Mouse (Mus musculus): ENCODE data around the gene Lhpp. TPM values are rescaled to one million over a fixed set of nuclear protein-coding genes. Genes with fewer than 3 reads are reported as not detected.
"Not testable (repeated sequence)": the region's sequence is repeated elsewhere in the genome, so short reads cannot be mapped to it uniquely, and the experiment has no call there.

Gene Lhpp
- polyA plus RNA-seq, 1 experiment, result 4.7 TPM

DNA sequence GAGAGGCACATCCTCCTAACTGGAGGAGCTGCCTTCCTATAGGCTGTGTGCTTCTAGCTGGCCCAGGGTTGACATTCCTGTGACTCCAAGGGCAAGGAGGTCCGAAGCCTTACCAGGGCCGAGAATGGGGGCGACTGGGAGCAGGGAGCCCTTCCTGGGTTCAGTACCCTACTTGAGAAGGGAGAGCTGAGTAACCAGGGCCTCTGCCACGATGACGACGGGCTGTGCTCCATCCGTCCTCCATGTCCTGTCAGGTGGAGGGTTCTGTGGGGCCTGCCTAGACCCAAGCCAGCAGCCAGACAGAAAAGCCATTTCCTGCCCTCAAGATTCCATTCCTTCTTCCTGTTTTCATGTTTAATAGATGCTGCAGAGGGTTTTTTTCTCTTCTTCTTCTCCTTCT is 49.2 kb downstream of the Lhpp start:
- no peaks in the 10 kb centered on the region for H3K79me2 ChIP-seq (ENCODE audit: control insufficient read depth, insufficient read depth)
- H3K4me3 ChIP-seq, result no peak overlapping the region
- no peak overlapping the region for H3ac ChIP-seq (ENCODE audit: control insufficient read depth, insufficient read length)
- H3K36me3 ChIP-seq (ENCODE audit: control insufficient read depth, insufficient read depth), result no peaks in the 10 kb centered on the region
- H3K4me2 ChIP-seq (ENCODE audit: low read depth), result no peak overlapping the region
- TF ChIP-seq TCF3 (IDR thresholded peaks at IDR 0.05; ENCODE audit: insufficient read length, low read depth) (no peak), TCF12 (IDR thresholded peaks at IDR 0.05; ENCODE audit: insufficient read depth, poor library complexity, severe bottlenecking) (no peak), MYOD1 (IDR thresholded peaks at IDR 0.05; ENCODE audit: control insufficient read depth in 1 of 3, insufficient read length in 2 of 3, low read depth in 2 of 3) (no peak), POLR2A (IDR thresholded peaks at IDR 0.05; ENCODE audit: insufficient read length, low read depth) (no peak), SRF (IDR thresholded peaks at IDR 0.05; ENCODE audit: control insufficient read depth, insufficient read length, low read depth) (no peak)
- H3K27me3 ChIP-seq (ENCODE audit: control insufficient read depth, insufficient read depth, insufficient read length), result no peaks in the 10 kb centered on the region

DNA sequence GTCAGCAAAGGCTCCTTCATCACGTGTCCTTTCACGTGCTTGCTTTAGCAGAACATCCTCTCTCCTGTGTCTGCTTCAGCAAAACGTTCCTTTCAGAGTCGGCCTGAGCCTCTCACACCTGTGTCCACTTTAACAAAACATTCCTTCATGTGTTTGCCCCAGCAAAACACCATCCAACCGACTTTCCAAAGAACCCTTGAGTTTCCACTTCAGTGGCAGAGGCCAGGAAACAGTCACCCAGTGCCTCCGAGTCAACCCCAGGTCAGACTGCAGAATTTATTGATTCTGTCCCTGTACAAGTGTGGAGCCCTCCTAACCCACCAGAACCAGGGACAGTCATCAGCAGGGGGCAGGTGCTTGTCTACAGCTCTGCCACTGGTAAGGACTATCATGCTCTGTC is 52.4 kb downstream of the Lhpp start:
- not testable (repeated sequence) for H3K4me2 ChIP-seq (ENCODE audit: low read depth); H3K27me3 ChIP-seq (ENCODE audit: control insufficient read depth, insufficient read depth, insufficient read length); H3K36me3 ChIP-seq (ENCODE audit: control insufficient read depth, insufficient read depth); H3K4me3 ChIP-seq; H3K79me2 ChIP-seq (ENCODE audit: control insufficient read depth, insufficient read depth); H3ac ChIP-seq (ENCODE audit: control insufficient read depth, insufficient read length)

DNA sequence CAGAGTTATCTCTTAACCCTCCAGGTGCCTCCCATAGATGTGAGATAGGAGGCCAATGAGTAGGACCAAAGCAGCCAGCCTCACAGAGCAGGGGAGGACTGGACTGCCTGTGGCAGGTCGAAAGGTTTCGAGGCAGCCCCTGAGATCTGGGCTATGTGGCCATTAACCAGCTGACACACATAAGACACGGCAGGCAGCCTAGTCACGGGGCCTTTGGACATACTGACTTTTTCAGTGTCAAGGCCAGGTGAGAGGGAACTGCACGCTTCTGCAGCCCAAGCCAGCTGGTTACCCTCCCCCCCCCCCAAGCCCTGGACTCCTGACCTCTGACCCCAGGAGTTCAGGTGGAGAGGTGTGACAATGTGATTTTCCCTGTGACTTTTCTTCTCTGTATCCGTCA is 54.4 kb downstream of the Lhpp start:
- no peak overlapping the region for H3K4me2 ChIP-seq (ENCODE audit: low read depth)
- H3ac ChIP-seq (ENCODE audit: control insufficient read depth, insufficient read length), result no peak overlapping the region
- TF ChIP-seq CEBPB (IDR thresholded peaks at IDR 0.05; ENCODE audit: insufficient read depth, poor library complexity, severe bottlenecking) (no peak), POLR2A (IDR thresholded peaks at IDR 0.05; ENCODE audit: insufficient read length, low read depth) (no peak), SRF (IDR thresholded peaks at IDR 0.05; ENCODE audit: control insufficient read depth, insufficient read length, low read depth) (no peak)
- H3K27me3 ChIP-seq (ENCODE audit: control insufficient read depth, insufficient read depth, insufficient read length), result no peaks in the 10 kb centered on the region
- H3K4me3 ChIP-seq, result no peak overlapping the region
- no peaks in the 10 kb centered on the region for H3K36me3 ChIP-seq (ENCODE audit: control insufficient read depth, insufficient read depth)
- H3K79me2 ChIP-seq (ENCODE audit: control insufficient read depth, insufficient read depth), result no peaks in the 10 kb centered on the region

DNA sequence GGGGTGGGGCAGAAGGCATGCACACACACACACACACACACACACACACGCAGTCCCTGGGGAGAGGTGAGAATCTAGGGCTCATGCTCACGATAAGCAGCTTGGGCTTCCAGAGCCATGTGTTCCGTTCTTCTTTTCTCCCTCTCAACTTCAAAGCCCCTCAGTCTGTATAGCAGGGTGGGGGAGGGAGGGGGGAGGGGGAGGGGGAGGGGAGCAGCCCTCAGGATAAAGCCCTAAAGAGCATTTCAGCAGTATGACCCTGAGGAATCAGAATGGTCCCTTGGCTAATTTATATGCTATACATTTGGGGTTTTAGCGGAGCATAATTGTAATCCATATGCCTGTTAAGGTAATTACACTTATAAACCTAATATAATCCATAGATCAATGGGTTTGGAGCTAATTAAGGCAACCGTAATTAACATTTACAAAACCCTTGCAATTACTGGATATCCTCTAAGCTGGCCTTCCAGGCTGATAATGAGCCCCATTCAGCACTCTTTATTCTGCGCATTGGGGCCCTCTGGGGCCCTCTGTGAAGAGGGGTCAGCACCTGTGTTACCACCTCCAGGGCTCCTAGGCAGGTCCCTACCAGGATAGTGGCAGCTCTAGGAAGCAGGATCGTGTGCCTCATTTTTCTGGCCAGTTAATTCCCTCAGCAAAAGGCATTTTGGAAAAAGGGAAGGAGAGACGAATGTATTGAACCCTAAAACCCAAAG is 55.4 kb downstream of the Lhpp start:
- no peaks in the 10 kb centered on the region for H3K79me2 ChIP-seq (ENCODE audit: control insufficient read depth, insufficient read depth)
- no peak overlapping the region for H3K4me2 ChIP-seq (ENCODE audit: low read depth)
- no peak for TF ChIP-seq MAX (IDR thresholded peaks at IDR 0.05; ENCODE audit: low read depth)
- H3ac ChIP-seq (ENCODE audit: control insufficient read depth, insufficient read length), result no peak overlapping the region
- no peak overlapping the region for H3K4me3 ChIP-seq
- no peaks in the 10 kb centered on the region for H3K27me3 ChIP-seq (ENCODE audit: control insufficient read depth, insufficient read depth, insufficient read length)
- H3K36me3 ChIP-seq (ENCODE audit: control insufficient read depth, insufficient read depth), result no peaks in the 10 kb centered on the region

DNA sequence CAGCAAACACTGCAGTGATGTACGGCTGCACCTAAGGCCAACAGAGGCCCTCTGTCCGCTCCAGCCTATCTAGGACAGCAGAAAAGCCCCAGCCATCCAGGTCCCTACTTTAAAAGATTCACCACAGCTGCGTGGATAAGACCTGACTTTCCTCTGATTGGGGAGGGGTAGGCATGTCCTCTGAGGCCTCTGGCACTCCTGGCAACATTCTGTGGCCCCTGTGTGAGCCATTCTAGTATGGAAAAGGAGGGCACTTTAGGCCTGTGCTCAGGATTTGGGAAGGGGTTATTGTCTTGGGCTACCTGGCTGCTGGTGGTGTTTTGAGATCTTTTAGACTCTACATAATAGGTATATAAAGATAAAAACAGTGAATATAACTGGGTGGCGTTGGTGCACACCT is 56.1 kb downstream of the Lhpp start:
- Histone ChIP-seq H3K4me3 (no peak overlapping the region), H3K79me2 (ENCODE audit: control insufficient read depth, insufficient read depth) (no peaks in the 10 kb centered on the region), H3K36me3 (ENCODE audit: control insufficient read depth, insufficient read depth) (no peaks in the 10 kb centered on the region), H3ac (ENCODE audit: control insufficient read depth, insufficient read length) (no peak overlapping the region), H3K4me2 (ENCODE audit: low read depth) (no peak overlapping the region), H3K27me3 (ENCODE audit: control insufficient read depth, insufficient read depth, insufficient read length) (no peaks in the 10 kb centered on the region)
- TF ChIP-seq TCF3 (IDR thresholded peaks at IDR 0.05; ENCODE audit: insufficient read length, low read depth), result no peak
- TF ChIP-seq SRF (IDR thresholded peaks at IDR 0.05; ENCODE audit: control insufficient read depth, insufficient read length, low read depth), result no peak

DNA sequence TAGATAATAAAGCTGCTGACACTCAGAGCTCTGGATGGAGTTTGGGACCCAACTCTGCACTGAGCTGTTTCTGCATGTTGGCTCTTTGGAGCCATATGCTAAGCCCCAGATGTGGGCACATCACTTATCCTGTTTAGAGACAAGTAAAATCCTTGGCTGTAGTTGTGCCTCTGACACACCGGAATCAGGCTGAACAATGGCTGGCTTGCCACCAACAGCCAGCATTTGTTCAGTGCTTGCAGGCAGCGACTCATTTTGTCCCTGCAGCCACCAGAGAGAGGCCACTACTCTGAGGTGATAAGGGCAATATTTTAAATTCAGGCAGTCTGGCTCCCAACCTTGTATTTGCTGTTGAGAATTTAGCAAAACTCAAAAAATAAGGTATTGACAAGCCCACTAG is 58.2 kb downstream of the Lhpp start:
- Histone ChIP-seq H3K27me3 (ENCODE audit: control insufficient read depth, insufficient read depth, insufficient read length) (no peaks in the 10 kb centered on the region), H3K4me3 (no peak overlapping the region), H3K36me3 (ENCODE audit: control insufficient read depth, insufficient read depth) (no peaks in the 10 kb centered on the region), H3K4me2 (ENCODE audit: low read depth) (no peak overlapping the region), H3K79me2 (ENCODE audit: control insufficient read depth, insufficient read depth) (no peaks in the 10 kb centered on the region), H3ac (ENCODE audit: control insufficient read depth, insufficient read length) (no peak overlapping the region)
- no peak for TF ChIP-seq MYOG (IDR thresholded peaks at IDR 0.05; ENCODE audit: control insufficient read depth in 1 of 3, insufficient read depth in 1 of 3, insufficient read length in 2 of 3, low read depth in 2 of 3)

DNA sequence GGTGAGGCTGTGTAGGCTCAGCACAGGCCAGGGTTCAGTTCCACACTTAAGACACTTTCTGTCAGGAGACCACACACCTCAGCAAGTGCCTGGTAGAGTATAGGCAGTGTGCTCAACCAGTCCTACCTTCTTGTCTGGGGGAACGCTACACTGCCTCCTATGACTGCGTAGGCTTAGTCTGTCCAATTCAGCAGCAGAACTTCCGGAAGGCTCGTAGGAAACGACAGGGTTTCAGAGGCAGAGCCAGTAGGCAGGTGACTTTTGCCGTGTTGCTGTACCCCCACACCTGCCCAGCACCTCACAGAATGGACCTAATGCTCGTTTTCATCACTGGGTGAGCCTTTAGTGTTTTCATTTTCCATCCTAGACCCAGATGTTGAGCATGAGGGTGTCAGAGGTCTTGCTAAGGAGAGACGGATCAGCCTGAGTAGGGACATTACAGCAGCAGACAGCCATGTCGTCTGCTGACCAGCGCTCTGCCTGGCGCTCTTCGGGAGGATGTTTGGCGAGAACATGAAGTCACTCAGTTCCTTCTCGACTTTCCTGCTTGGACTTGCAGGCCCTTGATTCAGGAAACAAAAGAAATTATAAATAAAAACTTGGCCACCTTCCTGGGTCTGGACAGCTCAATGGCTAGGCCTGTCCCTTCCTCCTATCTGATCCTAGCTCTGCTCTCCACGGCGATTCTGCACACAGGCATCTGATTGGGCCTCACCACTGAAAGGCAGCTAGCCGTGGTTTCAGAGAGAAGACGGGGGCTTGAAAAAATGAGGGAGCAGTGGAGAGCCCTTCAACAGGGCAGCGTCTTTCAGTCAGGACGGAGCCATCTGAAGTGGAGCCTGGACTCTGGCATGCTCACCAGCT is 59.8 kb downstream of the Lhpp start:
- no peak for TF ChIP-seq MYOG (IDR thresholded peaks at IDR 0.05; ENCODE audit: control insufficient read depth in 1 of 3, insufficient read depth in 1 of 3, insufficient read length in 2 of 3, low read depth in 2 of 3)
- TF ChIP-seq TCF12 (IDR thresholded peaks at IDR 0.05; ENCODE audit: insufficient read depth, poor library complexity, severe bottlenecking), result no peak
- no peak for TF ChIP-seq CEBPB (IDR thresholded peaks at IDR 0.05; ENCODE audit: insufficient read depth, poor library complexity, severe bottlenecking)
- no peak for TF ChIP-seq REST (IDR thresholded peaks at IDR 0.05; ENCODE audit: insufficient read depth, insufficient read length)
- TF ChIP-seq SRF (IDR thresholded peaks at IDR 0.05; ENCODE audit: control insufficient read depth, insufficient read length, low read depth), result no peak
- no peak for TF ChIP-seq POLR2AphosphoS2 (IDR thresholded peaks at IDR 0.05; ENCODE audit: insufficient read length, low read depth)
- no peak for TF ChIP-seq MAX (IDR thresholded peaks at IDR 0.05; ENCODE audit: low read depth)
- TF ChIP-seq USF1 (IDR thresholded peaks at IDR 0.05; ENCODE audit: low read depth), result no peak
- no peak for TF ChIP-seq TCF3 (IDR thresholded peaks at IDR 0.05; ENCODE audit: insufficient read length, low read depth)
- TF ChIP-seq MYOD1 (IDR thresholded peaks at IDR 0.05; ENCODE audit: control insufficient read depth in 1 of 3, insufficient read length in 2 of 3, low read depth in 2 of 3), result no peak
- no peak for TF ChIP-seq POLR2A (IDR thresholded peaks at IDR 0.05; ENCODE audit: insufficient read length, low read depth)
- no peak for TF ChIP-seq E2F4 (IDR thresholded peaks at IDR 0.05; ENCODE audit: insufficient read depth)
- Histone ChIP-seq H3K27me3 (ENCODE audit: control insufficient read depth, insufficient read depth, insufficient read length) (no peaks in the 10 kb centered on the region), H3K4me2 (ENCODE audit: low read depth) (no peak overlapping the region), H3K36me3 (ENCODE audit: control insufficient read depth, insufficient read depth) (no peaks in the 10 kb centered on the region), H3ac (ENCODE audit: control insufficient read depth, insufficient read length) (no peak overlapping the region), H3K79me2 (ENCODE audit: control insufficient read depth, insufficient read depth) (no peaks in the 10 kb centered on the region), H3K4me3 (no peak overlapping the region)

Data from myocyte (in vitro differentiated cells).